Mouse (Mus musculus): Measurements from ENCODE around the gene Ccdc167. TPM values are rescaled to one million over a fixed set of nuclear protein-coding genes. Genes with fewer than 3 reads are reported as not detected.

Gene Ccdc167
- polyA plus RNA-seq, 1 experiment from 2014 or later = 11.0 TPM

DNA sequence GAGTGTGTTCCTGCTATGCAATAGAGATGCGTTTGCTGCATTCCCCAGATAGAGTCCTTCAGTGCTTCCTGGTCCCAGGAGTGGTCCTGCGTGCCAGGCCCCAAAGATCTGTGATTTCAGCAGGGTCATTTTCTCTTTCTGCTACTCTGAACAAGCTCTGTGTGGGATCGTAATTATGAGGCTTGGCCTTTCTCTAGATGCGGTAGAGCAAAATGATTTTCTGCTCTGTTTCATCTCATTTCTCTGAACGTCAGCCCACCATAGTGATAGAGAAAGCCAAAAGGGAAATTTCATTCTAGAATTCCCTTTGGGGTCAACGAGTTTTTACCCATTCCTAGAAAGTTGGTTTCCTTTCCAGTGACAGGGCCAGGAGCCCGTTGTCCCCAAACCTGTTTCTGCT is 34.6 kb downstream of the Ccdc167 start:
- no peak for ATAC-seq (ENCODE audit: insufficient number of reproducible peaks, low FRiP score, low TSS enrichment, low read depth)
- Histone ChIP-seq H3K36me3 (peaks cover 88% of the 10 kb centered on the region), H3K9me3 (replicated peaks) (no peaks in the 10 kb centered on the region), H3K9ac (no peak overlapping the region), H3K27me3 (no peaks in the 10 kb centered on the region), H3K4me1 (no peaks in the 10 kb centered on the region), H3K4me2 (replicated peaks) (no peak overlapping the region), H3K4me3 (replicated peaks) (no peak overlapping the region), H3K27ac (replicated peaks) (no peak overlapping the region)
- whole genome bisulfite sequencing = 78% methylated on average over 7 of the region's 7 CpGs

- H3K4me2 ChIP-seq (replicated peaks) = no peak overlapping the region
Observed at GRCm38 (mm10) chr17:29681669-29682068, 35.2 kb downstream of the Ccdc167 start.

DNA sequence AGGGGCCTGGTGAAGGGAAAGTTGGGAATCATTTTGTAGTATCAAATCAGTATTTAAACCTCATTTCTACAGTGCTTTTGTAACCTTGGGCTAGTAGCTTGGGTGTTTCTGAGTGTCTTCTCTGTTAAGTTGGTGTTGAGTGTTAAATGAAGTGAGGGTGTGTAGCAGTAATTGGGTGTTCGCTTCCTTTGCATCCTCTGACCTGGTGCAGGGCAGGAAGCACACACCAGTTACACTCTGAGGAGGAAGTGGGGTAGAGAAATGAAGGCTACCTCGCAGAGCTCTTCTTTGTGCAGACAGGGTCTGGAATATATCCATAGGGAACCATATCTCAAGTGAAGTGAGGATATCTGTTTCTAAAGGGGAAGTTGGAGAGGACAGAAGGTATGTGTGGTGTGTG is 35.9 kb downstream of the Ccdc167 start:
- Histone ChIP-seq H3K9ac (no peak overlapping the region), H3K36me3 (peaks cover 90% of the 10 kb centered on the region), H3K27ac (replicated peaks) (peak overlapping the region; percentile 35; the same call in 1 of the 2 replicates), H3K4me2 (replicated peaks) (no peak overlapping the region), H3K9me3 (replicated peaks) (no peaks in the 10 kb centered on the region), H3K4me1 (no peaks in the 10 kb centered on the region), H3K27me3 (no peaks in the 10 kb centered on the region), H3K4me3 (replicated peaks) (no peak overlapping the region)
- ATAC-seq (ENCODE audit: insufficient number of reproducible peaks, low FRiP score, low TSS enrichment, low read depth) = no peak
- WGBS = 84% methylated on average over 2 of the region's 2 CpGs

More at GRCm38 (mm10) chr17:29681669-29682068, 35.2 kb downstream of the Ccdc167 start:
- 94% methylated on average over 9 of the region's 9 CpGs for WGBS
- no peak overlapping the region for H3K27ac ChIP-seq (replicated peaks)
- ATAC-seq (ENCODE audit: insufficient number of reproducible peaks, low FRiP score, low TSS enrichment, low read depth) = no peak
- H3K4me3 ChIP-seq (replicated peaks) = no peak overlapping the region
- no peaks in the 10 kb centered on the region for H3K27me3 ChIP-seq
- peaks cover 90% of the 10 kb centered on the region for H3K36me3 ChIP-seq
- H3K9me3 ChIP-seq (replicated peaks) = no peaks in the 10 kb centered on the region
- H3K4me1 ChIP-seq = no peaks in the 10 kb centered on the region
- no peak overlapping the region for H3K9ac ChIP-seq

DNA sequence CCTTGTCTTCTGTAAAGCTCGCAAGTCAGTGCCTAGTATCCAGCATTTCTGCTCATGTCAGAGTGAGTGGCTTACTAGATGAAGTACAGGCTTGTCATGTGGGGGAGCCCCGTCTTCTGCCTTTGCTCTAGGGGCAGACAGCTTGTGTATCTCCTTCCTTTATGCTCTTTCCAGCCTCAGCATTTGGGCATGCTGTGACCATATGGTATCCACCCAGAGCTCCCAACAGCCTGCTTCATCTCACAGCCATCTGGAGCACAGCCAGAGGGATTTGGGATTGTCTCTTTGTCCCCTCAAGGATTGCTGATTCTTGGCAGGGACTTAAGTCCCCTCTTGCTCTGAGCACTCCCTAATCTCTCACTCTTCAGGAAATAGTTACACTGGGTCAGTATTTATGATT is 36.7 kb downstream of the Ccdc167 start:
- Histone ChIP-seq H3K27ac (replicated peaks) (peak overlapping the region; percentile 35; the same call in 1 of the 2 replicates), H3K9me3 (replicated peaks) (no peaks in the 10 kb centered on the region), H3K36me3 (peaks cover 90% of the 10 kb centered on the region), H3K4me1 (no peaks in the 10 kb centered on the region), H3K4me3 (replicated peaks) (no peak overlapping the region), H3K9ac (no peak overlapping the region), H3K27me3 (no peaks in the 10 kb centered on the region), H3K4me2 (replicated peaks) (no peak overlapping the region)
- no peak for ATAC-seq (ENCODE audit: insufficient number of reproducible peaks, low FRiP score, low TSS enrichment, low read depth)
- 68% methylated on average over 2 of the region's 2 CpGs for WGBS

DNA sequence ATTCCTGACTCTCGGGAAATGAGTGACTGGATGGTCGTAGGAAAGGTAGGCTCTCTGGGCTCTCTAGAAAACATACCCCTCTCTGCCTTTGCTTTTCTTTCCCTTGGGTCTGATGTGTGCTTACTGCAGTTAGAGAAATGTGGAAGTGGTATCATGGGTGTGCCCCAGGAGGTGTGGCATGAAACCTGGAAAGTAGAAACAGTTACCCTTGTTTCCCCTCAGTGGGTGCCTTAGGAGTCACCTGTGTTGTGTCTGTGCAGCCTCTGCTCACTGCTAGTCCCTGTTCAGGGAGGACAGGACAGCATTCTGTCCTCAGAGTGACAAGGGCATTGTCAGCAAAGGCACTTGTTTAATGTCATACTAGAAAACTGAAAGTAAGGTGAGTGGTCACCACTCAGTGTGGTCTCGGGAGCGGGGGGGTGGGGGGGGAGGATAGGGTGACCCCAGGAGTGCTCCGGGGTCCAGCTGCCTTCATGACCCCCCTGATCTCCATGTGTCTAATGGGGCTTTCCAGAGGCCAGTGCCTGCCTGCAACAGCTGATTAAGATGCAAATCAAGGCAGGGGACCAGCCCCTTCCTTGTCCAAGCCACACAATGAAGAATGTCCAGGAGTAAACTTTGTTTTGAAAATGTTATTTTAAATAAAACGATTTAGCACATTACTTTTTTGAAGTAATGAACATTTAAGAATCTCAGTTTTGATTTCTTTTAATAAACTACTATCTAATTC is 37.6 kb downstream of the Ccdc167 start:
- no peak overlapping the region for H3K9ac ChIP-seq
- H3K27ac ChIP-seq (replicated peaks) = no peak overlapping the region
- no peaks in the 10 kb centered on the region for H3K9me3 ChIP-seq (replicated peaks)
- WGBS = 84% methylated on average over 6 of the region's 6 CpGs
- no peaks in the 10 kb centered on the region for H3K4me1 ChIP-seq
- no peak for ATAC-seq (ENCODE audit: insufficient number of reproducible peaks, low FRiP score, low TSS enrichment, low read depth)
- H3K36me3 ChIP-seq = peaks cover 90% of the 10 kb centered on the region
- no peak overlapping the region for H3K4me3 ChIP-seq (replicated peaks)
- H3K4me2 ChIP-seq (replicated peaks) = no peak overlapping the region
- H3K27me3 ChIP-seq = no peaks in the 10 kb centered on the region

GRCm38 (mm10) chr17:29678526-29678925 is 38.3 kb downstream of the Ccdc167 start:
- ATAC-seq (ENCODE audit: insufficient number of reproducible peaks, low FRiP score, low TSS enrichment, low read depth) = no peak
- 83% methylated on average over 8 of the region's 8 CpGs for WGBS
- no peak overlapping the region for H3K9ac ChIP-seq
- H3K4me1 ChIP-seq = no peaks in the 10 kb centered on the region
- H3K27me3 ChIP-seq = no peaks in the 10 kb centered on the region
- H3K36me3 ChIP-seq = peaks cover 89% of the 10 kb centered on the region
- H3K4me2 ChIP-seq (replicated peaks) = no peak overlapping the region
- H3K27ac ChIP-seq (replicated peaks) = no peak overlapping the region
- H3K9me3 ChIP-seq (replicated peaks) = no peaks in the 10 kb centered on the region
- H3K4me3 ChIP-seq (replicated peaks) = no peak overlapping the region

DNA sequence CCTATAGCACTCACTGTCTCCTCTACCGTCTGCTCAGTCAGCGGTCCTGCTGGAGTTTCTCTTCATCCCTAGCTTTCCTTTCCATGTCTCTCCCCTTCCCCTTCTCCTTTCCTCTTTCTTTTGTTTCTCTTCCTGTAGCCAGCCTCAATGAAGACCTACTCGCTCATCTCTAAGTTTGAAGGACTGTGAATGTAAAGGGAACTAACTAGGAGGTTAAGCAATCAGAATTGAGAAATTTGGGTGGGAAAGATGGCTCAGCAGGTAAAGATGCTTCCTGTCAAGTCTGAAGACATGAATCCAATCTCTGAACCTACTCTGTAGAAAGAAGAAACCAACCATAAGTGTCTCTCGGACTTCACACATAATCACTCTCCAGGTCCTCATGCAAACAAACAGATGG is 43.5 kb downstream of the Ccdc167 start:
- Histone ChIP-seq H3K36me3 (peaks cover 69% of the 10 kb centered on the region), H3K9ac (no peak overlapping the region), H3K4me2 (replicated peaks) (no peak overlapping the region), H3K27ac (replicated peaks) (no peak overlapping the region), H3K9me3 (replicated peaks) (no peaks in the 10 kb centered on the region), H3K4me3 (replicated peaks) (no peak overlapping the region), H3K4me1 (0 out of 2 replicates have a peak, but pooled peaks cover 4% of the 10 kb centered on the region), H3K27me3 (no peaks in the 10 kb centered on the region)
- no peak for ATAC-seq (ENCODE audit: insufficient number of reproducible peaks, low FRiP score, low TSS enrichment, low read depth)
- WGBS = 95% methylated on average over 4 of the region's 4 CpGs

GRCm38 (mm10) chr17:29671021-29671420 is 45.8 kb downstream of the Ccdc167 start:
- 73% methylated on average over 2 of the region's 2 CpGs for WGBS

DNA sequence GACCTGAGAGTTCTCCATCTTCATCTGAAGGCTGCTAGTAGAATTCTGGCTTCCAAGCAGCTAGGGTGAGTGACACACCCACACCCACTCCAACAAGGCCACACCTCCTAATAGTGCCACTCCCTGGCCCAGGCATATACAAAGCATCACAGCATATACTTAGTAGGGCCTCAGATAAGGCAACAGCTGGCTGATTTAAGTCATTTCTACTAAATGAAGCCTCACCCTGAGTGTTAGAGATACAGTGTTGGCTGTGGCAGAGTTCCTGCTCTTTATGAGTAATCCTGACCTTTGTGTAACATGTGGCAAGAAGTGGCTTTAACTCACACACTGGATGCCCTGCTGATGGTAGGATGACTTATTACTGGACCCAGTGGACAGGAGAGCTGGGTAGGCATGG is 46.9 kb downstream of the Ccdc167 start:
- no peaks in the 10 kb centered on the region for H3K27me3 ChIP-seq
- H3K27ac ChIP-seq (replicated peaks) = no peak overlapping the region
- H3K4me3 ChIP-seq (replicated peaks) = no peak overlapping the region
- no peak for ATAC-seq (ENCODE audit: insufficient number of reproducible peaks, low FRiP score, low TSS enrichment, low read depth)
- H3K36me3 ChIP-seq = peaks cover 57% of the 10 kb centered on the region
- H3K4me1 ChIP-seq = 0 out of 2 replicates have a peak, but pooled peaks cover 4% of the 10 kb centered on the region
- no peak overlapping the region for H3K9ac ChIP-seq
- H3K4me2 ChIP-seq (replicated peaks) = no peak overlapping the region
- no peaks in the 10 kb centered on the region for H3K9me3 ChIP-seq (replicated peaks)

More at GRCm38 (mm10) chr17:29671021-29671420, 45.8 kb downstream of the Ccdc167 start:
- Histone ChIP-seq H3K4me1 (0 out of 2 replicates have a peak, but pooled peaks cover 4% of the 10 kb centered on the region), H3K36me3 (peaks cover 59% of the 10 kb centered on the region), H3K27me3 (no peaks in the 10 kb centered on the region), H3K9ac (no peak overlapping the region), H3K4me2 (replicated peaks) (no peak overlapping the region), H3K27ac (replicated peaks) (no peak overlapping the region), H3K9me3 (replicated peaks) (no peaks in the 10 kb centered on the region), H3K4me3 (replicated peaks) (no peak overlapping the region)
- ATAC-seq (ENCODE audit: insufficient number of reproducible peaks, low FRiP score, low TSS enrichment, low read depth) = no peak

DNA sequence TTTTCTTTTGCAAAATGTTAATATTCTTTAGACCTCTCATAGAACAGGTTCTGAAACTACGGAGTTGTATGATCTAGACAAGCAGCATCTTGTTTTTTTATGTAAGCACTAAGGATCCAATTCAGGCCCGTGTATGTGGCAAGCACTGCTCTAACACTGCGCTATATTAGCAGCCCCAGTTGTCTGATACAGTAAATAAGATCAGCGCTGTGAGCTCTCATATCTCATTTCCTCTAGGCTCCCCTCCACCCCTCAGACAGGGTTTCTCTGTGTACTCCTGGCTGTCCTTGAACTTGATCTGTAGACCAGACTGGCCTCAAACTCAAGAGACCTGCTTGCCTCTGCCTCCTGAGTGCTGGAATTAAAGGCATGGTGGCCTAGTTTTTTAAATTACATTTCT is 47.8 kb downstream of the Ccdc167 start:
- Histone ChIP-seq H3K36me3 (peaks cover 58% of the 10 kb centered on the region), H3K9ac (no peak overlapping the region), H3K4me1 (0 out of 2 replicates have a peak, but pooled peaks cover 4% of the 10 kb centered on the region), H3K27ac (replicated peaks) (no peak overlapping the region), H3K4me2 (replicated peaks) (no peak overlapping the region), H3K9me3 (replicated peaks) (no peaks in the 10 kb centered on the region), H3K27me3 (no peaks in the 10 kb centered on the region), H3K4me3 (replicated peaks) (no peak overlapping the region)
- ATAC-seq (ENCODE audit: insufficient number of reproducible peaks, low FRiP score, low TSS enrichment, low read depth) = no peak
- 93% methylated on average over 4 of the region's 4 CpGs for WGBS

GRCm38 (mm10) chr17:29668051-29668986 is 48.5 kb downstream of the Ccdc167 start:
- peaks cover 57% of the 10 kb centered on the region for H3K36me3 ChIP-seq
- ATAC-seq (ENCODE audit: insufficient number of reproducible peaks, low FRiP score, low TSS enrichment, low read depth) = no peak
- no peaks in the 10 kb centered on the region for H3K9me3 ChIP-seq (replicated peaks)
- no peak overlapping the region for H3K4me3 ChIP-seq (replicated peaks)
- no peak overlapping the region for H3K27ac ChIP-seq (replicated peaks)
- no peak overlapping the region for H3K9ac ChIP-seq
- H3K4me1 ChIP-seq = 0 out of 2 replicates have a peak, but pooled peaks cover 4% of the 10 kb centered on the region
- no peak overlapping the region for H3K4me2 ChIP-seq (replicated peaks)
- no peaks in the 10 kb centered on the region for H3K27me3 ChIP-seq
- 78% methylated on average over 10 of the region's 10 CpGs for WGBS

All from embryonic facial prominence, embryonic 15.5 days (tissue).